Mouse (Mus musculus): ENCODE results near the gene Dner.

DNA sequence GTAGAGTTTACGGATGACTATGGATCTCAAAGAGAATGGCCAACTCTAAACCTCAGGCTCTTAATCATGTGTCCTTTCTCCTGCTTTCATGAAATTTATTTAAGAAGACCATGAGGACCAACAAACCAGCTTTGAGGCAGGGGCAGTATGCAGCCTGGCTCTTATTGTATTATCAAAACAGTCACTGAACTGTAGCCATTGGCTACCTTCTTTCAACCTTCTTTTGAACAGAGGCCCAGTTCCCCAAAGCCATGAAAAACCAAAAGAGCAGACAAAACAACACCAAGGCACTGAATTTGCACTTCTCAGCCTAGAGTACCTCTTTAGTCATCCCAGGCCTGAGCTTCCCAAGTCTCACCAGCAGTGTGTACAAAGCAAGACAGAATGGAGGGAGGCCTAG, 207.5 kb downstream of the Dner start:
- TF ChIP-seq EP300 (IDR thresholded peaks at IDR 0.05; ENCODE audit: low read depth) (no peak), CTCF (IDR thresholded peaks at IDR 0.05; ENCODE audit: low read depth) (no peak)
